Mouse (Mus musculus) midbrain, embryonic 14.5 days (tissue): ENCODE measurements around the gene Ppp1r14d. TPM values are rescaled to one million over a fixed set of nuclear protein-coding genes. Genes with fewer than 3 reads are reported as not detected.

Source experiments
- ATAC-seq: fragments of 200-750 bp; cut with Nextera tagmentation; 2 replicates; pipeline ENCODE4 v1.8.0; 2017; ENCODE audit warnings: moderate number of reproducible peaks, moderate library complexity; ENCODE audit not compliant: low FRiP score, low TSS enrichment
- DNase-seq: peaks from one replicate; pipeline ENCODE4 v3.0.0-alpha.2; 2015
- H3K27ac ChIP-seq: fragments of 300-500 bp; sonication (generic); replicated peaks from 2 replicates; pipeline ENCODE4 v1.5.1; 2014; ENCODE audit warnings: mild to moderate bottlenecking, low read depth, low read length, moderate library complexity
- H3K27me3 ChIP-seq: fragments of 300-500 bp; sonication (generic); 2 replicates; pipeline ENCODE4 v1.6.1; 2014; ENCODE audit warnings: low read length, control low read depth, mixed read lengths; ENCODE audit not compliant: control insufficient read depth, insufficient read depth
- H3K36me3 ChIP-seq: fragments of 300-500 bp; sonication (generic); 2 replicates; pipeline ENCODE4 v1.6.1; 2014; ENCODE audit warnings: low read length, control low read depth; ENCODE audit not compliant: control insufficient read depth, insufficient read depth
- H3K4me1 ChIP-seq: fragments of 300-500 bp; sonication (generic); 2 replicates; pipeline ENCODE4 v1.6.1; 2014; ENCODE audit warnings: mild to moderate bottlenecking, antibody characterized with exemption, low read length, control low read depth; ENCODE audit not compliant: control insufficient read depth, insufficient read depth
- H3K4me2 ChIP-seq: fragments of 300-500 bp; sonication (generic); 2 replicates; pipeline ENCODE4 v1.6.1; 2014; ENCODE audit warnings: mild to moderate bottlenecking, low read length, moderate library complexity
- H3K4me3 ChIP-seq: fragments of 300-500 bp; sonication (generic); replicated peaks from 2 replicates; pipeline ENCODE4 v1.5.1; 2014; ENCODE audit warnings: low read depth, low read length
- H3K9ac ChIP-seq: fragments of 300-500 bp; sonication (generic); replicated peaks from 2 replicates; pipeline ENCODE4 v1.6.1; 2014; ENCODE audit warnings: mild to moderate bottlenecking, low read length, moderate library complexity
- H3K9me3 ChIP-seq: fragments of 300-500 bp; sonication (generic); 2 replicates; pipeline ENCODE4 v1.6.1; 2016; ENCODE audit warnings: low read length, control low read depth, mixed read lengths; ENCODE audit not compliant: control insufficient read depth
- WGBS: fragments of 180-500 bp; shearing (Covaris S2); extraction: QIAGEN DNeasy Blood & Tissue Kit; methylation state at CpG from one replicate; pipeline ENCODE4 v1.1.7; 2014; 5-methylcytosine and 5-hydroxymethylcytosine counted together
- polyA plus RNA-seq: library from polyadenylated mRNA; unstranded; fragments of >200 nt; fragmentation: Nextera tagmentation; extraction: Ambion mirVana; gene quantifications from 2 replicates; pipeline ENCODE4 v1.2.1, GENCODE M21; 2014

The Ppp1r14d gene
- polyA plus RNA-seq, 1 experiment from 2014 or later, result not detected

- H3K36me3 ChIP-seq, result no peaks in the 10 kb centered on the region
- H3K4me3 ChIP-seq, result no peak overlapping the region
- no peak overlapping the region for H3K9ac ChIP-seq
- H3K4me2 ChIP-seq, result no peak overlapping the region
- H3K4me1 ChIP-seq, result peaks cover 7% of the 10 kb centered on the region
- H3K27me3 ChIP-seq, result peaks cover 37% of the 10 kb centered on the region
- no peak overlapping the region for H3K27ac ChIP-seq
- DNase-seq (no peak), ATAC-seq (no peak)
- 85% methylated on average over 4 of the region's 4 CpGs for WGBS
- no peaks in the 10 kb centered on the region for H3K9me3 ChIP-seq
These were observed 11.1 kb upstream of the Ppp1r14d start for GRCm38 (mm10) chr2:119240819-119241186.

GRCm38 (mm10) chr2:119240075-119240818 is 10.5 kb upstream of the Ppp1r14d start:
- WGBS, result 58% methylated on average over 4 of the region's 4 CpGs
- H3K27ac ChIP-seq, result no peak overlapping the region
- H3K9ac ChIP-seq, result no peak overlapping the region
- no peaks in the 10 kb centered on the region for H3K36me3 ChIP-seq
- no peak overlapping the region for H3K4me3 ChIP-seq
- peaks cover 7% of the 10 kb centered on the region for H3K4me1 ChIP-seq
- H3K27me3 ChIP-seq, result peaks cover 43% of the 10 kb centered on the region
- no peak overlapping the region for H3K4me2 ChIP-seq
- no peaks in the 10 kb centered on the region for H3K9me3 ChIP-seq
- DNase-seq (no peak), ATAC-seq (no peak)

DNA sequence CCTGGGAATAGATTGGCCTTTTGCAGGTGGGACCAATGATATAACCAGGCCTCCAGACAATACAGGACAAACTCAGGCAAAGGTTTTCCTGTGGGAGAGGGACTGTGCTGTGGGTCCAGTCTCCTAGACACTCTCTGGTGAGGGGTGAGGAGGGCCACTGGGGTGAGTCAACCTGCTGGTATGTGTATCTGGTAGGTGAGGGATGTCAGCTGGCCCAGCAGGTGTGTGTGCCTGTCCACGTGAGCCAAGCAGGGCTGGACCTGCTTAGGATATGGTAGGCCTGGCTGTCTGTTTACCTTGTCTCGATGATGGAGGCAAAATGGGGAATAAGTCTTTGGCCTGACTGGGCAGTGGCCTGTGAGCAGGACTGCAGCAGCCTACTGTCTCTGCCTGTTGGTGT is 9.0 kb upstream of the Ppp1r14d start:
- Histone ChIP-seq H3K4me3 (no peak overlapping the region), H3K4me2 (no peak overlapping the region), H3K27ac (no peak overlapping the region), H3K9me3 (no peaks in the 10 kb centered on the region), H3K9ac (no peak overlapping the region), H3K27me3 (peaks cover 45% of the 10 kb centered on the region), H3K4me1 (peaks cover 7% of the 10 kb centered on the region), H3K36me3 (no peaks in the 10 kb centered on the region)
- 73% methylated on average over 2 of the region's 2 CpGs for WGBS
- DNase-seq, result no peak
- ATAC-seq, result no peak

DNA sequence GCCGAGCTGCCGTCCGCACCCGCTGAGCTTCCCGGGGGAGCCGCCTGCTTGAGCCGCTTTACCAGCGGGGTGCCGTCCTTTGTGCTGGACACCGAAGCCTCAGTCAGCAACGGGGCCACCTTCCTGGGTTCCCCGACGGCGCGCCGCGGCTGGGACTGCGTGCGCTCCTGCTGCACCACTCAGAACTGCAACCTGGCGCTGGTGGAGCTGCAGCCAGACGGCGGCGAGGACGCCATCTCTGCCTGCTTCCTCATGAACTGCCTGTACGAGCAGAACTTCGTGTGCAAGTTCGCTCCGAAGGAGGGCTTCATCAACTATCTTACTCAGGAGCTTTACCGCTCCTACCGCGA is 8.1 kb upstream of the Ppp1r14d start:
- H3K9me3 ChIP-seq, result no peaks in the 10 kb centered on the region
- under 1% methylated on average over 31 of the region's 31 CpGs for WGBS
- peak overlapping the region; percentile 34 for H3K4me3 ChIP-seq
- peaks cover 7% of the 10 kb centered on the region for H3K4me1 ChIP-seq
- DNase-seq (peak; percentile 19), ATAC-seq (no peak)
- peak overlapping the region; percentile 56 for H3K4me2 ChIP-seq
- no peak overlapping the region for H3K9ac ChIP-seq
- H3K36me3 ChIP-seq, result no peaks in the 10 kb centered on the region
- no peak overlapping the region for H3K27ac ChIP-seq
- peaks cover 45% of the 10 kb centered on the region for H3K27me3 ChIP-seq

DNA sequence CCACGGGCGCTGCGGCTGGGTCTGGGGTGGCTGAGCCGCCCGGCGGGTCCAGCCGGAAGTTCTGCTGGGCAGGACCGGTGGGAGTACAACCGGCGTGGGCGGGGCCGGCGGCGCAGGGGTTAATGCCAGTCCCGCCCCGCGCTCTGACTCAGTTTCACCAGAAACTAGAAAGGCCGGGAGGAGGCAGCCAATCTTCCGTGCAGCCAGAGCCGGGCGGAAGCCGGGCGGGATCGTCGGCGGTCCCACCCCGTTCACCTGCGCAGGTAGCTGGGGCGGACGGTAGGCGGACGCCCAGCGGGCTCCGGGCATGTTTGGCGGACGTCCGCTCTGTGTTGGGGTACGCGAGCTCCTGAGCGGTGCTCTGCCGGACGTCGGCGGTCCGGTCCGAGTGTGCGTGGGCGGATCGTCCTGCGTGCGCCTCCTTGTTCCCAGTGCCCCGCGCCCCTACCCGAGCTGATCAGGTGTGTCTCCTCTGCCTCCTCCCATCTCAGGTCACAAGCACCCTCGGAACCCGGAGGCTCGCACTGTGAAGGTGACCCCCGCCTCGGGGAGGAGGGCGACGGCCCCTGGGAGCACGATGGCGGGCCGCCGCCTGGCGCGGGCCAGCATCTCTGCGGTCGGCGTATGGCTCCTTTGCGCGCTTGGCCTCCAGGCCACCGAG is 7.6 kb upstream of the Ppp1r14d start, which contains the start of gene Spint1:
Gene Spint1 (plus strand): TSS at position 153 of the 661 bp plus-strand sequence.
- under 1% methylated on average over 72 of the region's 73 CpGs for WGBS
- Histone ChIP-seq H3K4me1 (peaks cover 7% of the 10 kb centered on the region), H3K9me3 (no peaks in the 10 kb centered on the region), H3K9ac (peak within 1 kb of the TSS; percentile 23), H3K4me2 (peak within 1 kb of the TSS; percentile 56), H3K27ac (no peak within 1 kb of the TSS), H3K4me3 (peak within 1 kb of the TSS; percentile 34), H3K27me3 (peaks cover 45% of the 10 kb centered on the region), H3K36me3 (no peaks in the 10 kb centered on the region)
- no peak for ATAC-seq
- peak; percentile 7 for DNase-seq

GRCm38 (mm10) chr2:119236682-119237209 is 7.0 kb upstream of the Ppp1r14d start:
- ATAC-seq (no peak), DNase-seq (peak; percentile 2)
- H3K4me1 ChIP-seq, result peaks cover 7% of the 10 kb centered on the region
- peaks cover 45% of the 10 kb centered on the region for H3K27me3 ChIP-seq
- H3K4me3 ChIP-seq, result peak overlapping the region; percentile 34
- 5% methylated on average over 25 of the region's 25 CpGs for WGBS
- no peaks in the 10 kb centered on the region for H3K9me3 ChIP-seq
- no peak overlapping the region for H3K9ac ChIP-seq
- peak overlapping the region; percentile 56 for H3K4me2 ChIP-seq
- H3K36me3 ChIP-seq, result no peaks in the 10 kb centered on the region
- no peak overlapping the region for H3K27ac ChIP-seq

DNA sequence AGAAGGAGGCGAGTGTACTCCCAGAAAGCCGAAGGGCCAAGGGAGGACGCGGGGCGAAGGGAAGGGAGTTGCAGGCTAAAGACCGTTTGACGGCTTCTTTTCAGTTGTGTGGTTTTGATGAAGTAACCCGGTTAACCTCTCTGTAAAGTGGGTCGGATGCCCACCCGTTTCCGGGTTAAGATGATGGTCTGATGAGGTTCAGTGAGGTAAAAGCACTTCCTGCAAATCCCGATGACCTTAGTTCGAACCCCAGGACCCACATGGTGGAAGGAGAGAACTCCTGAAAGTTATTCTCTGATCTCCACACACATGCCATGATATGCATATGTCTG is 20.6 kb downstream of the Ppp1r14d start:
- H3K27ac ChIP-seq, result peak overlapping the region; percentile 77
- H3K9ac ChIP-seq, result peak overlapping the region; percentile 64
- no peak for DNase-seq
- H3K9me3 ChIP-seq, result no peaks in the 10 kb centered on the region
- peak overlapping the region; percentile 52 for H3K4me2 ChIP-seq
- peaks cover 7% of the 10 kb centered on the region; the same call in 1 of the 2 replicates for H3K4me1 ChIP-seq
- H3K4me3 ChIP-seq, result peak overlapping the region; percentile 58
- ATAC-seq, result no peak
- H3K36me3 ChIP-seq, result peaks cover 33% of the 10 kb centered on the region
- no peaks in the 10 kb centered on the region for H3K27me3 ChIP-seq
- WGBS, result under 1% methylated on average over 13 of the region's 13 CpGs

GRCm38 (mm10) chr2:119208344-119209175 is 21.1 kb downstream of the Ppp1r14d start, which contains the start of the genes Zfyve19 and Dnajc17:
Gene Zfyve19, plus strand, starts transcription at chr2:119208617.
Gene Dnajc17, minus strand, starts transcription at chr2:119208795.
- Histone ChIP-seq H3K36me3 (peaks cover 30% of the 10 kb centered on the region), H3K4me2 (peak within 1 kb of the TSS; percentile 52), H3K9me3 (no peaks in the 10 kb centered on the region), H3K27me3 (no peaks in the 10 kb centered on the region), H3K27ac (peak within 1 kb of the TSS; percentile 77), H3K4me1 (peaks cover 8% of the 10 kb centered on the region; the same call in 1 of the 2 replicates), H3K9ac (peak within 1 kb of the TSS; percentile 64), H3K4me3 (peak within 1 kb of the TSS; percentile 58)
- peak; percentile 99 for DNase-seq
- under 1% methylated on average over 51 of the region's 51 CpGs for WGBS
- peak; percentile 95 for ATAC-seq
